In the genomic region with DNA sequence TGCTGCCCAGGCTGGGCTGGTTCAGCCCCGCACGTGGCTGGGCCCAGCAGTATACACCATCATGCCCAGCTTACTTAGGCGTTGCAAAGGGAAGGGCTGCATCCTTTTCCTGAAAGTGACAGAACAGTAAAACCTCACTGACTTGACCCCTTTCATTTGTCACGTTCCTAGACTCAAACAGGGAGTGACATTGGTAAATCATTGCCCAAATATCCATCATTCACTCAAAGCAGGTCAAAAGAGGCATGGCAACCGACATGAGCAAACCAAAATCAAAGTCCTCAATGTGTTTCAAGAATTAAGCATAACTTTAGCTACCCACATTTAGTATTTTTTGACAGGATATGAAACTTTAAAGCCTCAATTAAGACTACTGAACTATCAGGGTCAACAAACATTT, we compare ENCODE assay signal across 16 mouse cellular contexts.
"Had no signal": no experiment of that assay in that cellular context is flagged by ENCODE, and none has a peak within 500 bp of the region (broad histone marks: within the 10 kb centered on the region; RNA-seq: fewer than 3 reads in every experiment).

No protein-coding gene starts in this region.

- H3K9ac ChIP-seq: lung, embryonic 15.5 days; midbrain, embryonic 13.5 days; midbrain, embryonic 15.5 days; neural tube, embryonic 12.5 days; stomach, embryonic 15.5 days had no signal

- H3K4me1 ChIP-seq: lung, embryonic 15.5 days; stomach, embryonic 15.5 days had no signal

- H3K27me3 ChIP-seq: lung, embryonic 15.5 days; megakaryocyte, embryonic 14.5 days; midbrain, embryonic 13.5 days; midbrain, embryonic 15.5 days; neural tube, embryonic 12.5 days; stomach, embryonic 15.5 days had no signal

- H3K9me3 ChIP-seq: lung, embryonic 15.5 days; midbrain, embryonic 13.5 days; midbrain, embryonic 15.5 days; neural tube, embryonic 12.5 days; stomach, embryonic 15.5 days had no signal

- H3K4me2 ChIP-seq: lung, embryonic 15.5 days; midbrain, embryonic 11.5 days; midbrain, embryonic 13.5 days; midbrain, embryonic 15.5 days; neural tube, embryonic 12.5 days; stomach, embryonic 15.5 days had no signal

- DNase-seq: lung, adult 18-20 months; lung, postnatal 14 days; lung, postnatal 36 days; right cerebral cortex, postnatal 14 days; thymus, adult 2 months; thymus, postnatal 25 days had no signal

- ATAC-seq: lung, postnatal 0 days; midbrain, embryonic 13.5 days; midbrain, embryonic 15.5 days had no signal

- H3K27ac ChIP-seq: lung, embryonic 15.5 days; macrophage; midbrain, embryonic 13.5 days; midbrain, embryonic 15.5 days; neural tube, embryonic 12.5 days; stomach, embryonic 15.5 days; stomach, postnatal 0 days had no signal

- H3K4me3 ChIP-seq: lung, embryonic 15.5 days; megakaryocyte, embryonic 14.5 days; midbrain, embryonic 13.5 days; midbrain, embryonic 15.5 days; neural tube, embryonic 12.5 days; stomach, embryonic 15.5 days had no signal
